Mouse (Mus musculus) naive thymus-derived CD4-positive, alpha-beta T cell, adult 5 months (primary cell): ENCODE measurements around the gene Gls. TPM values are rescaled to one million over a fixed set of nuclear protein-coding genes. Genes with fewer than 3 reads are reported as not detected.

Source experiments
- polyA plus RNA-seq: library from polyadenylated mRNA; unstranded; fragments of 100-300 nt; shearing (Covaris generic); gene quantifications from one replicate; pipeline ENCODE4 v1.2.1, GENCODE M21; 2017

Gene Gls
- polyA plus RNA-seq = 307 TPM

GRCm38 (mm10) chr1:52233143-52233713, at the start of gene Gls:
Gene Gls (minus strand): TSS chr1:52233232.

GRCm38 (mm10) chr1:52118860-52119591, 114.0 kb downstream of the Gls start, which contains the start of gene Stat1:
Gene Stat1 (plus strand): TSS chr1:52119440.

Other genes starting within 250 kb of the Gls start
- 152 TPM for gene Stat4, start 246.1 kb downstream of the Gls start, polyA plus RNA-seq
- 540 TPM for gene Stat1, start 113.8 kb downstream of the Gls start, polyA plus RNA-seq